Mouse (Mus musculus) heart, postnatal 0 days (tissue): ENCODE measurements around the gene Tmprss2. TPM values are rescaled to one million over a fixed set of nuclear protein-coding genes. Genes with fewer than 3 reads are reported as not detected.
A peak's percentile ranks its signal among the peaks of the same experiment; 100 is the strongest.

Experiments used
- ATAC-seq: fragments of 200-750 bp; cut with Nextera tagmentation; 2 replicates; pipeline ENCODE4 v1.8.0; 2017; ENCODE audit warnings: low read depth, moderate number of reproducible peaks, moderate library complexity; ENCODE audit not compliant: insufficient read depth
- DNase-seq: peaks from one replicate; pipeline ENCODE4 v3.0.0-alpha.2; 2016; ENCODE audit warnings: low spot score
- H3K27ac ChIP-seq: fragments of 300-500 bp; sonication (generic); 2 replicates; pipeline ENCODE4 v1.5.1; 2014; ENCODE audit warnings: low read depth, mild to moderate bottlenecking
- H3K27me3 ChIP-seq: fragments of 300-500 bp; sonication (generic); 2 replicates; pipeline ENCODE4 v1.6.1; 2014; ENCODE audit warnings: low read length, mixed read lengths; ENCODE audit not compliant: control insufficient read depth, insufficient read depth
- H3K36me3 ChIP-seq: fragments of 300-500 bp; sonication (generic); replicated peaks from 2 replicates; pipeline ENCODE4 v1.6.1; 2014; ENCODE audit warnings: low read length, mixed read lengths; ENCODE audit not compliant: control insufficient read depth, insufficient read depth
- H3K4me1 ChIP-seq: fragments of 300-500 bp; sonication (generic); 2 replicates; pipeline ENCODE4 v1.6.1; 2014; ENCODE audit warnings: antibody characterized with exemption; ENCODE audit not compliant: control insufficient read depth, insufficient read depth
- H3K4me2 ChIP-seq: fragments of 300-500 bp; sonication (generic); 2 replicates; pipeline ENCODE4 v1.6.1; 2014; ENCODE audit warnings: low read depth, mild to moderate bottlenecking, low read length, moderate library complexity
- H3K4me3 ChIP-seq: fragments of 300-500 bp; sonication (generic); 2 replicates; pipeline ENCODE4 v1.5.1; 2014; ENCODE audit warnings: low read depth, low read length
- H3K9ac ChIP-seq: fragments of 300-500 bp; sonication (generic); replicated peaks from 2 replicates; pipeline ENCODE4 v1.6.1; 2014; ENCODE audit warnings: low read depth, low read length, mixed read lengths
- H3K9me3 ChIP-seq: fragments of 300-500 bp; sonication (generic); replicated peaks from 2 replicates; pipeline ENCODE4 v1.6.1; 2016; ENCODE audit warnings: low read length; ENCODE audit not compliant: control insufficient read depth
- CTCF ChIP-seq: IDR thresholded peaks from 2 replicates; pipeline ENCODE4 v1.5.1; 2016; ENCODE audit warnings: antibody characterized with exemption, control low read depth, low read depth
- EP300 ChIP-seq: IDR thresholded peaks from 2 replicates; pipeline ENCODE4 v1.6.1; 2016; ENCODE audit warnings: antibody characterized with exemption, low read depth
- WGBS: fragments of 180-500 bp; shearing (Covaris S2); extraction: QIAGEN DNeasy Blood & Tissue Kit; methylation state at CpG from one replicate; pipeline ENCODE4 v1.1.7; 2014; 5-methylcytosine and 5-hydroxymethylcytosine counted together
- polyA plus RNA-seq: library from polyadenylated mRNA; unstranded; fragments of >200 nt; fragmentation: Nextera tagmentation; extraction: Ambion mirVana; gene quantifications from 2 replicates; pipeline ENCODE4 v1.2.1, GENCODE M21; 2015
- total RNA-seq: library from RNA; depleted of rRNA; stranded (reverse); fragments of >200 nt; gene quantifications from 2 replicates; pipeline ENCODE4 v1.2.3, GENCODE M21; 2014; ENCODE audit warnings: low replicate concordance; rRNA removed

Tmprss2 gene
- 0.19 and 7.1 TPM in 2 replicates for total RNA-seq
- polyA plus RNA-seq: 0.11 and 0.21 TPM in 2 replicates

DNA sequence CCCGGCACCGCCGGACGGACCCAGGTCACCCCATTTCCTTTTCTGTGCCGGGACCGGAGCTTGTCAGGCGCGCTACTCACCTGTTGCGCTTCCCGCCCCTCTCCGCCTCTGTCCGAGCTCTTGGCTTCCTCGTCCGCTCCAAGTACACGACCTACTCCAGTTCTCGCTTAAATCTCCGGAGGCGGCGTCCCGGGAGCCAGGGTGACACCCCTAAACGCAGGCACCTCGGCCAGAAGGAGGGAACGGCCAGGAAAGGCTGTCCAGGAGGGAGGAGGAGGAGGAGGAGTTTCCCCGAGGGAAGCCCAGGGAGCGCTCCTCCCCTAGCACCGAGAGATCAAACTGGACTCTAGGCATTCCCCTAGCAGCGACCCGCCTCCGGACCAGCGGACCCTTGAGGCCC, at the start of gene Tmprss2:
Gene Tmprss2, minus strand, starts transcription at position 257 of the 400 bp plus-strand sequence.
- 1% methylated on average over 30 of the region's 30 CpGs for WGBS
- Histone ChIP-seq H3K36me3 (no peaks in the 10 kb centered on the region), H3K9ac (no peak within 1 kb of the TSS), H3K27me3 (peaks cover 42% of the 10 kb centered on the region), H3K27ac (no peak within 1 kb of the TSS), H3K4me3 (peak within 1 kb of the TSS; percentile 42), H3K9me3 (no peaks in the 10 kb centered on the region), H3K4me2 (peak within 1 kb of the TSS; percentile 75), H3K4me1 (peaks cover 7% of the 10 kb centered on the region; the same call in 1 of the 2 replicates)
- ATAC-seq (no peak), DNase-seq (no peak)
- TF ChIP-seq CTCF (no peak), EP300 (no peak)

DNA sequence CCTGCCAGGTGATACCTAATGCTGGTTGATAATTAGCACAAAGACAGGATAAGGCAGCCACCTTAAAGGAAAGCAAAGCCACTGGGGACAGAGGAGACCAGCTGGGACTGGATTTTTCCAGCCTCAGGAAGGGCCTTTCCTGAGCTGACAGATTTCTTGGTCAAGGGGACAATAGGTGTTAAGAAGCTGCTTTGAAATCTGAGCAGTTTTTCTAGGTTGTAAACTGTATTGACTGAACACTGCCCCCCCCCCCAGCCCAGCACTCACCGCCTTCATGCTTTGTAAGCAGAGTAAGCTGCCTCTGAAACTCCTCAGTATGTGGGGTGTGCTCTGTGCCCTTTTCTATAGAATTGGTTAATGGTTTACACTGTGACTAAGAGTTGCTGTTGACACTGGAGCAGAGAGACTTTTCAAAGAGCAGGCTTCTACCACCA, 48.2 kb upstream of the Tmprss2 start:
- Histone ChIP-seq H3K4me3 (no peak overlapping the region), H3K36me3 (no peaks in the 10 kb centered on the region), H3K4me2 (no peak overlapping the region), H3K27me3 (no peaks in the 10 kb centered on the region), H3K4me1 (no peaks in the 10 kb centered on the region), H3K9me3 (no peaks in the 10 kb centered on the region), H3K9ac (no peak overlapping the region), H3K27ac (no peak overlapping the region)
- ATAC-seq (no peak), DNase-seq (no peak)
- no peak for TF ChIP-seq EP300
- no peak for TF ChIP-seq CTCF
- WGBS: 39% methylated on average over 1 of the region's 1 CpGs

DNA sequence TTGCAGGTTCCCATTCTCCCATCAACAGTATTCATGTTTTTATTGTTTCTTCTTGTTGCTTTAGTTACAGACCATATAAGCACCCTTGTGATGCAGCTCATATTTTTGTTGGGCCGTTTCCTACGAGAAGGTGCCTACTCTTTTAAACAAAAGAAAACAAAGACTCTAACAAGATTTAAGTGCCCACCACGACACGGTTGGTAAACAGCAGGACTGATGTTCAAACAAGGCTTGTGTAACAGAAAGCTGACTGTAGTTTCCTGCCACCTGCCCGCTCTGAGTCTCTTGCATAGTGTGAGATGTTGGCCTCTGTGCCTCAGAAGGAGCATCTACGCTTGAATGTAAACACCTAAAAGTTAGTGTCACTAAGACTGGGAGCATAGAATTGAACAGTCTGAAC, 47.5 kb upstream of the Tmprss2 start:
- ATAC-seq: no peak
- H3K27ac ChIP-seq: no peak overlapping the region
- TF ChIP-seq CTCF: no peak
- no peak for TF ChIP-seq EP300
- WGBS: 80% methylated on average over 6 of the region's 6 CpGs
- no peak overlapping the region for H3K4me3 ChIP-seq
- no peak overlapping the region for H3K9ac ChIP-seq
- H3K4me2 ChIP-seq: no peak overlapping the region
- no peaks in the 10 kb centered on the region for H3K4me1 ChIP-seq
- H3K9me3 ChIP-seq: no peaks in the 10 kb centered on the region
- no peaks in the 10 kb centered on the region for H3K36me3 ChIP-seq
- H3K27me3 ChIP-seq: no peaks in the 10 kb centered on the region
- DNase-seq: no peak

DNA sequence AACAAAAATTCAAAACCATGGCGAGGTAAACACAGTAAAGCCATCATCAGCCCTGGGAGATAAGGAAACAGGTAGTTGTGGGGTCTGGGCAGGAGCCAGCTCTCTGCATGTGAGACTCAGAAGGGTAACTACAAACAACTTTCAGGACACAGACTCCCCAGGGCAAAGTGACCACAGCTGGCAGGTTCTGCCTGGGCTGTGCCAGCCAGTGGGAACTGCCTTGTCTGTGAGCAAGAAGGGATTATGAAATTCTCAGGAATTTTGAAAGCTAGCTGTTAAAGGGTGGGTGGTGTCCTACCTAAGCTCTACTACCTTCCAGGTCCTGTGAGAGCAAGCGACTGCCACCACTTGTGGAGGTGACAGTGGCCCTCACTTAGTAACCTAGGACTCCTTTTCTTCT, 44.8 kb upstream of the Tmprss2 start:
- DNase-seq: no peak
- TF ChIP-seq EP300 (no peak), CTCF (no peak)
- H3K27me3 ChIP-seq: no peaks in the 10 kb centered on the region
- H3K36me3 ChIP-seq: no peaks in the 10 kb centered on the region
- no peak overlapping the region for H3K27ac ChIP-seq
- 67% methylated on average over 2 of the region's 2 CpGs for WGBS
- no peak overlapping the region for H3K9ac ChIP-seq
- H3K4me1 ChIP-seq: no peaks in the 10 kb centered on the region
- ATAC-seq: no peak
- H3K4me3 ChIP-seq: no peak overlapping the region
- no peak overlapping the region for H3K4me2 ChIP-seq
- H3K9me3 ChIP-seq: no peaks in the 10 kb centered on the region

DNA sequence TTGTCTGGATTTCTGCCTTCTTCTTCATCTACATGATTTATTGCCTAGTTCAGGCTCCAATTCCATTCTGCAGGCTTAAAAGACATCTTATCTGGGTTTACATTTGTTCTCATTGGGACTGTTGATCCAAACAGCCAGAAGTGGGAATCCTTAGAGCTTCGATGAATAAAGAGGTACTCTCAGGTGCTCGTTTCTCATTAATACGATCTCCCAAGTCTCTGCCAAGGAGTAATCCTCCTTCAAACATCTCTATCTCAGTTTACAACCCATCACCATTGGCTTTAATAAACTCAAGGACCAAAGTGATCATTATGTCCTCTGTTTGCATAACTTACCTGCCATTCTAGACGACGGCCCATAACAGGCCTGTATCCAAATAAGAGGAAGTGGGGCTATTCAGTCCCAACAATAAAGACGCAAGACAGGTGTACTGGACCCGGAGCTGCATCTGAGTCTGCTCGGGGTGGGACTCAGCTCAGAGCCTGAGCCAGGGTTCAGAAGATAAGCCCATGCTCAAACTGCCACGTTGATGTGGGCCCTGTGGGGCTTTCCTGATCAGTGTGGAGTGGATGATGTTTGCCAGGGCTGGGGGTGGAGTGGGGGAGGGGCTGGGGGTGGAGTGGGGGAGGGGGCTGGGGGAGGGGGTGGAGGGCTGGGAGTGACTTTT, 38.7 kb upstream of the Tmprss2 start:
- Histone ChIP-seq H3K27me3 (no peaks in the 10 kb centered on the region), H3K4me3 (no peak overlapping the region), H3K4me1 (no peaks in the 10 kb centered on the region), H3K27ac (no peak overlapping the region), H3K4me2 (no peak overlapping the region), H3K36me3 (no peaks in the 10 kb centered on the region), H3K9ac (no peak overlapping the region), H3K9me3 (no peaks in the 10 kb centered on the region)
- WGBS: 58% methylated on average over 9 of the region's 9 CpGs
- TF ChIP-seq EP300: no peak
- TF ChIP-seq CTCF: no peak
- no peak for ATAC-seq
- DNase-seq: no peak

DNA sequence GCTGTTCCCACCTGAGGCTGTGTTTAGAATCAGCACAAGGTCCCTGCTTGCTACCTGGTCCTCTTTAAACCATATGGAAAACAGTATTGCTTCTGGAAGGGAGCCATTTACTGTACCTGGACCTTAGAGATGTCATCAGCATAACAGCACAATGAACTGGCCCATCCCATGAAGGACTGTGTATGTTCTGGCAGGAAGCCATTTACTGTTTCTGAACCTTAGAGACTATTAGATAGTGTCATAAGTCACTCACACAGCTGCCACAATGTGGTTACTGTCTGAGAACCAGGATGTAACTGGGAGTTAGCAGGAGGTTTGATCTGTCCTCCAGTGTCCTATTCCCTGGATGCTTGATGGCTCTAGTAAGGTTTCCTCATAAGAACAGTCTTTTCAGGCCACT, 33.7 kb upstream of the Tmprss2 start:
- Histone ChIP-seq H3K9me3 (no peaks in the 10 kb centered on the region), H3K9ac (no peak overlapping the region), H3K4me3 (no peak overlapping the region), H3K4me2 (no peak overlapping the region), H3K27ac (no peak overlapping the region), H3K36me3 (no peaks in the 10 kb centered on the region), H3K27me3 (no peaks in the 10 kb centered on the region), H3K4me1 (no peaks in the 10 kb centered on the region)
- ATAC-seq (no peak), DNase-seq (no peak)
- no peak for TF ChIP-seq EP300
- TF ChIP-seq CTCF: no peak
